Mouse (Mus musculus) CD4-positive, CD25-positive, alpha-beta regulatory T cell, adult 9 weeks (primary cell): Measurements from ENCODE around the gene Cby3. TPM values are rescaled to one million over a fixed set of nuclear protein-coding genes. Genes with fewer than 3 reads are reported as not detected.

Source experiments
- polyA plus RNA-seq: library from polyadenylated mRNA; unstranded; fragments of 100-300 nt; shearing (Covaris generic); gene quantifications from one replicate; pipeline ENCODE4 v1.2.1, GENCODE M21; 2017

The Cby3 gene
- polyA plus RNA-seq, result not detected

GRCm38 (mm10) chr11:50354162-50354561 lies at the start of gene Cby3:
Gene Cby3 (plus strand): TSS chr11:50354462.

GRCm38 (mm10) chr11:50325496-50326301 lies 28.6 kb upstream of the Cby3 start, which contains the start of gene Canx:
Gene Canx (minus strand): TSS chr11:50325673.

GRCm38 (mm10) chr11:50376911-50377891 lies 22.9 kb downstream of the Cby3 start, which contains the start of gene Hnrnph1:
Gene Hnrnph1 (plus strand): TSS chr11:50376990.

Other genes starting within 250 kb of the Cby3 start
- 39.6 TPM for gene Tbc1d9b, start 223.1 kb upstream of the Cby3 start, polyA plus RNA-seq
- gene Mrnip, start 180.0 kb upstream of the Cby3 start, polyA plus RNA-seq, result 8.2 TPM
- gene Sqstm1, start 143.6 kb upstream of the Cby3 start, polyA plus RNA-seq, result 288 TPM
- gene Mgat4b, start 143.6 kb upstream of the Cby3 start, polyA plus RNA-seq, result 1.0 TPM
- 2.3 TPM for gene Ltc4s, start 115.8 kb upstream of the Cby3 start, polyA plus RNA-seq
- 2.0 TPM for gene Maml1, start 62.2 kb upstream of the Cby3 start, polyA plus RNA-seq
- gene Canx, start 28.8 kb upstream of the Cby3 start, polyA plus RNA-seq, result 205 TPM
- 268 TPM for gene Hnrnph1, start 22.5 kb downstream of the Cby3 start, polyA plus RNA-seq
- gene Rufy1, start 76.7 kb downstream of the Cby3 start, polyA plus RNA-seq, result 12.5 TPM
- gene Adamts2, start 247.6 kb downstream of the Cby3 start, polyA plus RNA-seq, result not detected